Mouse (Mus musculus): ENCODE measurements around the gene Fam72a. TPM values are rescaled to one million over a fixed set of nuclear protein-coding genes. Genes with fewer than 3 reads are reported as not detected.

The Fam72a gene
- polyA plus RNA-seq, 2 experiments = 2.1 to 2.5 TPM

GRCm38 (mm10) chr1:131501681-131502080 lies 26.0 kb upstream of the Fam72a start:
- H3K9ac ChIP-seq (ENCODE audit: low read depth, low read length, severe bottlenecking) = no peak overlapping the region
- H3K9me3 ChIP-seq (ENCODE audit: control insufficient read depth, low read length) = no peaks in the 10 kb centered on the region
- no peak overlapping the region for H3K4me2 ChIP-seq (replicated peaks; ENCODE audit: low read depth, low read length, severe bottlenecking)
- no peak for TF ChIP-seq POLR2A (IDR thresholded peaks at IDR 0.05; ENCODE audit: borderline replicate concordance, extremely low read depth, insufficient read depth, insufficient read length)
- no peak overlapping the region for H3K27ac ChIP-seq (replicated peaks; ENCODE audit: low read depth, low read length)
- no peak for ATAC-seq (ENCODE audit: low FRiP score, low read depth)
- WGBS = 87% methylated on average over 1 of the region's 1 CpGs
- no peak for DNase-seq (ENCODE audit: low spot score)
- no peaks in the 10 kb centered on the region for H3K4me1 ChIP-seq (ENCODE audit: control insufficient read depth, insufficient read depth, low read length)
- no peaks in the 10 kb centered on the region for H3K36me3 ChIP-seq (ENCODE audit: control insufficient read depth, insufficient read depth, low read length)
- H3K27me3 ChIP-seq (ENCODE audit: control insufficient read depth, insufficient read depth, low read length) = no peaks in the 10 kb centered on the region
- H3K4me3 ChIP-seq (replicated peaks; ENCODE audit: low read length) = no peak overlapping the region

- Histone ChIP-seq H3K27ac (replicated peaks; ENCODE audit: low read depth, low read length) (no peak overlapping the region), H3K4me2 (replicated peaks; ENCODE audit: low read depth, low read length, severe bottlenecking) (no peak overlapping the region), H3K27me3 (ENCODE audit: control insufficient read depth, insufficient read depth, low read length) (no peaks in the 10 kb centered on the region), H3K4me3 (replicated peaks; ENCODE audit: low read length) (no peak overlapping the region), H3K4me1 (ENCODE audit: control insufficient read depth, insufficient read depth, low read length) (no peaks in the 10 kb centered on the region), H3K9me3 (ENCODE audit: control insufficient read depth, low read length) (no peaks in the 10 kb centered on the region), H3K9ac (ENCODE audit: low read depth, low read length, severe bottlenecking) (no peak overlapping the region), H3K36me3 (ENCODE audit: control insufficient read depth, insufficient read depth, low read length) (no peaks in the 10 kb centered on the region)
- DNase-seq (ENCODE audit: low spot score) = no peak
- ATAC-seq (ENCODE audit: low FRiP score, low read depth) = no peak
- TF ChIP-seq POLR2A (IDR thresholded peaks at IDR 0.05; ENCODE audit: borderline replicate concordance, extremely low read depth, insufficient read depth, insufficient read length) = no peak
Observed at GRCm38 (mm10) chr1:131511131-131511530, 16.6 kb upstream of the Fam72a start.

GRCm38 (mm10) chr1:131511661-131512500 lies 15.8 kb upstream of the Fam72a start:
- TF ChIP-seq POLR2A (IDR thresholded peaks at IDR 0.05; ENCODE audit: borderline replicate concordance, extremely low read depth, insufficient read depth, insufficient read length) = no peak
- no peak overlapping the region for H3K4me2 ChIP-seq (replicated peaks; ENCODE audit: low read depth, low read length, severe bottlenecking)
- H3K9me3 ChIP-seq (ENCODE audit: control insufficient read depth, low read length) = no peaks in the 10 kb centered on the region
- no peaks in the 10 kb centered on the region for H3K36me3 ChIP-seq (ENCODE audit: control insufficient read depth, insufficient read depth, low read length)
- 81% methylated on average over 3 of the region's 3 CpGs for WGBS
- ATAC-seq (ENCODE audit: low FRiP score, low read depth) (no peak), DNase-seq (ENCODE audit: low spot score) (no peak)
- H3K4me3 ChIP-seq (replicated peaks; ENCODE audit: low read length) = no peak overlapping the region
- H3K4me1 ChIP-seq (ENCODE audit: control insufficient read depth, insufficient read depth, low read length) = no peaks in the 10 kb centered on the region
- H3K27ac ChIP-seq (replicated peaks; ENCODE audit: low read depth, low read length) = no peak overlapping the region
- no peaks in the 10 kb centered on the region for H3K27me3 ChIP-seq (ENCODE audit: control insufficient read depth, insufficient read depth, low read length)
- no peak overlapping the region for H3K9ac ChIP-seq (ENCODE audit: low read depth, low read length, severe bottlenecking)

GRCm38 (mm10) chr1:131513136-131513535 lies 14.6 kb upstream of the Fam72a start:
- Histone ChIP-seq H3K4me2 (replicated peaks; ENCODE audit: low read depth, low read length, severe bottlenecking) (no peak overlapping the region), H3K9ac (ENCODE audit: low read depth, low read length, severe bottlenecking) (no peak overlapping the region), H3K36me3 (ENCODE audit: control insufficient read depth, insufficient read depth, low read length) (no peaks in the 10 kb centered on the region), H3K27me3 (ENCODE audit: control insufficient read depth, insufficient read depth, low read length) (no peaks in the 10 kb centered on the region), H3K27ac (replicated peaks; ENCODE audit: low read depth, low read length) (no peak overlapping the region), H3K4me3 (replicated peaks; ENCODE audit: low read length) (no peak overlapping the region), H3K4me1 (ENCODE audit: control insufficient read depth, insufficient read depth, low read length) (no peaks in the 10 kb centered on the region), H3K9me3 (ENCODE audit: control insufficient read depth, low read length) (no peaks in the 10 kb centered on the region)
- ATAC-seq (ENCODE audit: low FRiP score, low read depth) (no peak), DNase-seq (ENCODE audit: low spot score) (no peak)
- no peak for TF ChIP-seq POLR2A (IDR thresholded peaks at IDR 0.05; ENCODE audit: borderline replicate concordance, extremely low read depth, insufficient read depth, insufficient read length)
- WGBS = 90% methylated on average over 2 of the region's 2 CpGs

GRCm38 (mm10) chr1:131514197-131514596 lies 13.5 kb upstream of the Fam72a start:
- H3K4me1 ChIP-seq (ENCODE audit: control insufficient read depth, insufficient read depth, low read length) = no peaks in the 10 kb centered on the region
- H3K4me2 ChIP-seq (replicated peaks; ENCODE audit: low read depth, low read length, severe bottlenecking) = no peak overlapping the region
- H3K27ac ChIP-seq (replicated peaks; ENCODE audit: low read depth, low read length) = no peak overlapping the region
- DNase-seq (ENCODE audit: low spot score) (no peak), ATAC-seq (ENCODE audit: low FRiP score, low read depth) (no peak)
- no peak for TF ChIP-seq POLR2A (IDR thresholded peaks at IDR 0.05; ENCODE audit: borderline replicate concordance, extremely low read depth, insufficient read depth, insufficient read length)
- WGBS = 69% methylated on average over 1 of the region's 1 CpGs
- H3K4me3 ChIP-seq (replicated peaks; ENCODE audit: low read length) = no peak overlapping the region
- no peak overlapping the region for H3K9ac ChIP-seq (ENCODE audit: low read depth, low read length, severe bottlenecking)
- no peaks in the 10 kb centered on the region for H3K36me3 ChIP-seq (ENCODE audit: control insufficient read depth, insufficient read depth, low read length)
- no peaks in the 10 kb centered on the region for H3K27me3 ChIP-seq (ENCODE audit: control insufficient read depth, insufficient read depth, low read length)
- no peaks in the 10 kb centered on the region for H3K9me3 ChIP-seq (ENCODE audit: control insufficient read depth, low read length)
